Mouse (Mus musculus): Measurements from ENCODE around the gene Trim47. TPM values are rescaled to one million over a fixed set of nuclear protein-coding genes. Genes with fewer than 3 reads are reported as not detected.
A peak's percentile ranks its signal among the peaks of the same experiment; 100 is the strongest.

Gene Trim47
- polyA plus RNA-seq, 1 experiment from 2014 or later = 16.1 TPM

DNA sequence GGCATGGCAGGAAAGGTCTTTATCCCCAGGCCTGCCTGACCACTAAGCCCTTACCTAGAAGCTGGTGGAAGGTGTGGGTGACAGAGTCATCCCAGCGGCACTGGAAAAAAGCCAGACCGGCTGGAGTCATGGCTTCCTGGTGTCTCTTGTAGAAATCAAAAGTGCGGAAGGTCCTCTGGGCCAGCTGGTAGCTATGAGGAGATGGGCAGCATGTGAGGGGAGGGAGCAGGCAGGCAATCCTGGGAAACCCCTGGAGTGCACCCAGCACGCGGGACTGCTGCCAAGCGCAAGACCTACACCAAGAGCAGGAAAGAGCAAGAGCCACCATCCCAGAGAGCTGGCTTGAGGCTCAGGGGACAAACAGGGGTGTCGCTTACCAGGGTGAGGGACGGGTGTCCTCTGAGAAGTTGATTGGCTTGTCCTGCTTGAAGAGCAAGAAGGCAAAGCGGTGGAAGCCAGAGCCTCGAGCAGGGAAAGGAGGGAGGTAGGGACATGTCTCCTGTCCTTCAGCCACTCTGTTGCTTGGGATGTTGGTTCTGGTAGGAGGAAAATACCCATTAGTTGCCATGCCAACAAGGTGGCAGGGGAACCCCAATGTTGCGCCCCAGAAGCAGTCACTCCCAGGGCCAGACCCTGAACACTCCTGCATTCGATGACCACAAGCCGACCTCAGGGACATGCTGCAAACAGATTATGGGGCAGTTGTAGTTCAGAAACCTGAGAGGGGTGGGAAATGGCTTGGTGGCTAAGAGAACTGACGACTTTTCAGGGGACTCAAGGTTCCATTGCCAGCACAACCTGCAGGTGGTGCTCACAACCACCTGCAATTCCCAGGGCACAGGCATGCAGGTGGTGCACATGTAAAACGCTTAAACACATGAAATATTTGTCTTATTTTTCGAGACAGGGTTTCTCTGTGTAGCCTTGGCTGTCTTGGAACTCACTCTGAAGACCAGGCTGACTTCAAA, 5.6 kb upstream of the Trim47 start:
- no peak for ATAC-seq
- Histone ChIP-seq H3K9ac (ENCODE audit: low read depth, low read length) (no peak overlapping the region), H3K9me3 (ENCODE audit: control insufficient read depth) (no peaks in the 10 kb centered on the region), H3K27me3 (replicated peaks; ENCODE audit: control insufficient read depth, insufficient read depth, low read length) (no peaks in the 10 kb centered on the region), H3K27ac (ENCODE audit: low read depth, low read length) (no peak overlapping the region), H3K4me1 (replicated peaks; ENCODE audit: control insufficient read depth, insufficient read depth, low read length) (peaks cover 8% of the 10 kb centered on the region), H3K36me3 (ENCODE audit: control insufficient read depth, insufficient read depth) (peaks cover 32% of the 10 kb centered on the region; the same call in 1 of the 2 replicates), H3K4me2 (replicated peaks; ENCODE audit: low read depth) (no peak overlapping the region), H3K4me3 (ENCODE audit: low read depth, low read length) (no peak overlapping the region)
- TF ChIP-seq CTCF (IDR thresholded peaks at IDR 0.05; ENCODE audit: low read depth) = peak; percentile 61
- WGBS = 82% methylated on average over 16 of the region's 16 CpGs

DNA sequence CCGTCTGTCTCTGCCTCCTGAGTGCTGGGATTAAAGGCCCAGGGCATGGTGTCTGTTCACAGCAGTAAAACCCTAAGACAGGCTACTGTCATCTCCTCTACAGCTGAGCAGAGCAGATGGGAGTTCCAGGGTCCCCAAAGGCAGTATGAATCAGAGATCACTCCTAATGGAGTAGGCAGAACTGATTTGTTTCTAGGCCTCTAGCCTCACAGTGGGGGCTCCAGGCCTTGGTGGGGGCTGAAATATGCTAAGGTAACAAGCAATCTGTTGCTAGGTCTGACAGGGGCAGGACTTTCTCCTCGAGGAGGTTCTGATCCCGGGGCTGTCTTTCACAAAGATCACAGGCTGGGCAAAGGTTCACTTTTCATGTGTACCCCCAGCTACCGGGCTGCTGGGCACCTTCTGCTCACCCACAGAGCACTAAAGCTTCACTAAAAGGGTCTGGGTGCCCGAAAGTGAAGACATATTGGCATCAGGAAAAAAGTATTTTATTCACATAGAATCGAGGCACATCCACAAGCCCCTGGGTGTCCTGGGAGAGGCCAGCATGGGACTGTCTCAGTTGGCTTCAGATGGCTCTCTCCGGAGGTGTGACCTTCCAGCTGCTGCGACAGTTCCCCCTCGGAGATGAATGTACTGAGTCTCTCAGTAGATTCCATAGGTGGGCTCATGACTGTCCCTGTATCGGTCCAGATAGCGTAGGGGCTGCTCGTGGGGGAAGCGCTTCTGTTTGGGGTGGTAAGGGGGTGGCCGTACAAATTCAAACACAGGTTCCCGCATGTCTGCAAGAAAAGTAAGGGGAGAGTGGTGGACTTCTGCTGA, 4.5 kb upstream of the Trim47 start:
- Histone ChIP-seq H3K27me3 (replicated peaks; ENCODE audit: control insufficient read depth, insufficient read depth, low read length) (no peaks in the 10 kb centered on the region), H3K4me1 (replicated peaks; ENCODE audit: control insufficient read depth, insufficient read depth, low read length) (peaks cover 8% of the 10 kb centered on the region), H3K4me3 (ENCODE audit: low read depth, low read length) (peak overlapping the region; percentile 62), H3K36me3 (ENCODE audit: control insufficient read depth, insufficient read depth) (peaks cover 40% of the 10 kb centered on the region; the same call in 1 of the 2 replicates), H3K9me3 (ENCODE audit: control insufficient read depth) (no peaks in the 10 kb centered on the region), H3K4me2 (replicated peaks; ENCODE audit: low read depth) (peak overlapping the region; percentile 76), H3K27ac (ENCODE audit: low read depth, low read length) (peak overlapping the region; percentile 97), H3K9ac (ENCODE audit: low read depth, low read length) (peak overlapping the region; percentile 74; the same call in 1 of the 2 replicates)
- WGBS = 74% methylated on average over 15 of the region's 15 CpGs
- no peak for ATAC-seq
- TF ChIP-seq CTCF (IDR thresholded peaks at IDR 0.05; ENCODE audit: low read depth) = no peak

DNA sequence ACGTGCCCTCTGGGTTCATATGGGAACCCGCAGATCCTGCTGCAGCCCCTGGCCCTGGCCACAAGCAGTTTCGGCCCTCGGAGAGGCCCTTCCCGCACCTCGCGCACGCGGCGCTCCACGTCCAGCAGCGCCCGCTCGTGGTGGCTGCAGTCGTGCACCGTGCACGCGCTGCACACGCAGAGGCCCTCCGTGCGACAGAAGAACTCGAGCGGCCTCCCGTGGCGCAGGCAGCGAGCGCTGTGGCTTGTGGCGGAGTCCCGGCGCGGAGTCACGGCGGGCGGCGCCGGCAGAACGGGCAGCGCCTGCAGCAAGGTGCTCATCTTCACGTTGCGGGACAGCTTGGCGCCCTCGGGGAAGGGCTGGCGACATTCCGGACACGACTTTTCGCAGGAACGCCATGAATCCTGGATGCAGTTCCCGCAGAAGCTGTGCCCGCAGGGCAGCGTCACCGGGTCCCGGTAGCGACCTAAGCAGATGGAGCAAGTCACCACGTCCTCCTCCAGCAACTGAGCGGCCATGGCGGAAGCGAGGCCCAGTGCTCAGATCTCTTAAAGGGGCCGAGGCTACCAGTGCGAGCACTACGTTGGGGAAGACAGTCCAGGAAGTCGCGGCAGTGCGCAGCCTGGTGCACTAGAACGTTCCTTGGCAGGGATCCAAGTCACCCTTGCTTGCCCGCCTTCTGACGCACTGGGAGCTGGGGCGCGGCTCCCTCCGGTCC, 3.6 kb upstream of the Trim47 start, which contains the start of gene Trim65:
Gene Trim65 (minus strand): TSS at position 641 of the 718 bp plus-strand sequence.
- under 1% methylated on average over 69 of the region's 69 CpGs for WGBS
- peak; percentile 89 for ATAC-seq
- H3K4me2 ChIP-seq (replicated peaks; ENCODE audit: low read depth) = peak within 1 kb of the TSS; percentile 76
- H3K27me3 ChIP-seq (replicated peaks; ENCODE audit: control insufficient read depth, insufficient read depth, low read length) = no peaks in the 10 kb centered on the region
- peaks cover 8% of the 10 kb centered on the region for H3K4me1 ChIP-seq (replicated peaks; ENCODE audit: control insufficient read depth, insufficient read depth, low read length)
- H3K4me3 ChIP-seq (ENCODE audit: low read depth, low read length) = peak within 1 kb of the TSS; percentile 62
- peak within 1 kb of the TSS; percentile 97 for H3K27ac ChIP-seq (ENCODE audit: low read depth, low read length)
- peak within 1 kb of the TSS; percentile 74 for H3K9ac ChIP-seq (ENCODE audit: low read depth, low read length)
- peaks cover 49% of the 10 kb centered on the region for H3K36me3 ChIP-seq (ENCODE audit: control insufficient read depth, insufficient read depth)
- no peaks in the 10 kb centered on the region for H3K9me3 ChIP-seq (ENCODE audit: control insufficient read depth)
- peak; percentile 100 for TF ChIP-seq CTCF (IDR thresholded peaks at IDR 0.05; ENCODE audit: low read depth)

DNA sequence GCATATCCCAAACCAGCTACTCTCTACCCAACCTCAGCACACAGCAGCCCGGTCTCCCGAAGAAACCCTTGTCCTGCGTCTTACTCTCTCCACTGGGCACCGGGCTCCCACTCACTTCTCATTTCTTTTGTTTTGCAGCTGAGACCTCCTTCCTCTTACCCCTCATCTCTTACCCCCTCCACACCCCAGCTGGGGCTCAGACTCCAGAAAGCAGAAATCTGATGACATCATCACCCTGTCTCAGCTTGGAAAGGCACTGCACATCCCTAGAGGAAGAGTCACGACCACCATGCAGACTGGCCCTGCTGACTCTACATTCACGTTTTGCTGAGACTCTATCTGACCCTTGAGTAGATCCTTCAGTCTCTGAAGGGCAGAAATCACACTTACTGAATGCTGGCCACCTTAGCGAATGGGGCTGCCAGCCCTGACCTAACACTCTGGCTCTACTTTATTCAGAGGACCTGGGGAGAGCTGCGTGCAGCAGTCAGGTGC, 3.0 kb upstream of the Trim47 start:
- H3K27me3 ChIP-seq (replicated peaks; ENCODE audit: control insufficient read depth, insufficient read depth, low read length) = no peaks in the 10 kb centered on the region
- peak overlapping the region; percentile 62 for H3K4me3 ChIP-seq (ENCODE audit: low read depth, low read length)
- H3K9me3 ChIP-seq (ENCODE audit: control insufficient read depth) = no peaks in the 10 kb centered on the region
- peaks cover 8% of the 10 kb centered on the region for H3K4me1 ChIP-seq (replicated peaks; ENCODE audit: control insufficient read depth, insufficient read depth, low read length)
- no peak for TF ChIP-seq CTCF (IDR thresholded peaks at IDR 0.05; ENCODE audit: low read depth)
- peak overlapping the region; percentile 76 for H3K4me2 ChIP-seq (replicated peaks; ENCODE audit: low read depth)
- H3K9ac ChIP-seq (ENCODE audit: low read depth, low read length) = peak overlapping the region; percentile 74
- peak overlapping the region; percentile 97 for H3K27ac ChIP-seq (ENCODE audit: low read depth, low read length)
- peaks cover 52% of the 10 kb centered on the region for H3K36me3 ChIP-seq (ENCODE audit: control insufficient read depth, insufficient read depth)
- ATAC-seq = no peak
- WGBS = 36% methylated on average over 8 of the region's 8 CpGs

DNA sequence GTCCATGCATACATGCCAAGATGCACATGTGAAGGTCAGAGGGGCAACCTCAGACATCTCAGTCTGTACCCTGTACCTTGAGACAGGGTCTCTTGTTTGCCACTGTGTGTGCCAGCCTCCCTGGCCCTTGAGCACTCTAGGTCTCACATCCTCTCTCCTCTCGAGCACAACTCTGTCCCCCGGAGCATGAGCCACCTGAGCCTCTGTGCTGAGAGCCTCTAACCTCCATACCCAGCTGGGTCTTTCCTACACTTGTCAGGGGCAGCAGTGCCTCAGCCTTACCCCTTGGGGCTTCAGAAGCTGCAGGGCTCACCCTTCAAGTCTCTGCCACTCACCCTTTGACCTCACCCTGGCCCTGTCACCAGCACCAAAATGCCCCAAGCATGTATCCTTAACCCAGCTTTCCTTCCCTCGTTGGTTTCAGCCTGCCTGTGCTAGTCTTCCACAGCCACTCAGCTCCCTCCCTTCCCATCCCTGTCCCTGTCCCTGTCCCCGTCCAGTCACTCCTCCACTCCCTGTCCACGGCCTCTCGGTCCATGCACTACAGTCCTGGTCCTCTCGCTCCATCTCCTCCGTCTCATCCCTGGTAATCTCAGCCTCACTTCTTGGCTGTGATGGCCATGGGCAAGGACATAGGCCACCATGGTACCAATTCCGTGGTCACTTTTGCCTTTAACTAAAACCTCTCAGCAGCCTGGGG, 2.2 kb upstream of the Trim47 start:
- Histone ChIP-seq H3K4me2 (replicated peaks; ENCODE audit: low read depth) (peak overlapping the region; percentile 76; the same call in 1 of the 2 replicates), H3K9ac (ENCODE audit: low read depth, low read length) (no peak overlapping the region), H3K27ac (ENCODE audit: low read depth, low read length) (no peak overlapping the region), H3K9me3 (ENCODE audit: control insufficient read depth) (no peaks in the 10 kb centered on the region), H3K36me3 (ENCODE audit: control insufficient read depth, insufficient read depth) (peaks cover 47% of the 10 kb centered on the region), H3K27me3 (replicated peaks; ENCODE audit: control insufficient read depth, insufficient read depth, low read length) (no peaks in the 10 kb centered on the region), H3K4me1 (replicated peaks; ENCODE audit: control insufficient read depth, insufficient read depth, low read length) (peaks cover 8% of the 10 kb centered on the region), H3K4me3 (ENCODE audit: low read depth, low read length) (no peak overlapping the region)
- WGBS = 79% methylated on average over 9 of the region's 9 CpGs
- no peak for ATAC-seq
- no peak for TF ChIP-seq CTCF (IDR thresholded peaks at IDR 0.05; ENCODE audit: low read depth)
